Mouse (Mus musculus): ENCODE results near the gene Mrpl22. TPM values are rescaled to one million over a fixed set of nuclear protein-coding genes. Genes with fewer than 3 reads are reported as not detected.

Gene Mrpl22
- 120 and 134 TPM in 2 replicates for polyA plus RNA-seq (2015; fragmentation: Nextera tagmentation; extraction: Ambion mirVana)

GRCm38 (mm10) chr11:58171459-58172091 lies at the start of gene Mrpl22:
TSS of gene Mrpl22 (plus strand) at chr11:58171661.

GRCm38 (mm10) chr11:58168167-58168915 lies 3.1 kb upstream of the Mrpl22 start, which contains the start of gene Gemin5:
TSS of gene Gemin5 (minus strand) at chr11:58168539.

DNA sequence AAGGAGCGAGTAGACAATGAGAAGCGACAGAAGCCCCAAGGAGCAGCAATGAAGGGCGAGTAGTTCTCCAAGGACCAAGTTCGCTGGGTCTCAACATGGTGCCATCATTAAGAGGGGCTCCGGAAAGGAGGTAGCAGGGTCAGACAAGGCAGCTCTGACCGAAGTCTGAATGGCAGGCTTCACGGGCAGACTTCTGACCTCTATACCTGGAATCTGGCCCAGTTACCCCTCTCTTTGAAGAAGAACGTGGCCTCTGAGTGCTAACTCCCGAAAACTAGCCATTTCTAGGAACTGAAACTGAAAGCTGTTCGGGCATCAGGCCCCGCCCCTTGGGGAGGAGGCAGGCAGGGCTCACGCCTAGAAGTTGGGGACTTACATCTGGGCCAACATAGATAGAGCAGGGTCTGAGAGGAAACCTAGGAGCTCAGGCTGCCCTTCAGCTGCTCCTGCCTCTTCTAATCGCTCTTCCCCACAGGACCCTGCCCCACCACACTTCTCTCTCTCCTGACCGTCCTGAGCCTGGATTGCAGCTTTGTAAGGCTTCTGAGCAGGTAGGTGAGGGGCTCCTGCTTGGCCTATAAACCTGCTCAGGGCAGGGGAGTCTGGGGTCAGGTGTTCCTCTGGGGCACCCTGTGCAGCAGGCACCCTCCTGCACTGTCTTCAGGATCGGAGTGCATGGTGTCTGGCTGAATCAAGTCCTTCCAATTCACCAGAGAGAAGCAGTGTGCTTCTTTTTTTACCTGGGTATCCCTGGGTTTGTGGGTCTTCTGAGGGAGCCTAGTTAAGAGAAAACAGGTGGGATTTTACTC lies 28.0 kb downstream of the Mrpl22 start, which contains the start of the genes Igtp and Irgm2:
Gene Igtp, plus strand, starts transcription at position 328 of the 809 bp plus-strand sequence.
Gene Irgm2, plus strand, starts transcription at position 390 of the 809 bp plus-strand sequence.

Other genes starting within 250 kb of the Mrpl22 start
- 10.5 TPM in 2 replicates for gene Larp1, start 162.6 kb upstream of the Mrpl22 start, polyA plus RNA-seq (2015; fragmentation: Nextera tagmentation; extraction: Ambion mirVana)
- gene Gm12248, start 78.5 kb upstream of the Mrpl22 start, polyA plus RNA-seq (2015; fragmentation: Nextera tagmentation; extraction: Ambion mirVana): not detected in 2 replicates
- gene Cnot8, start 67.5 kb upstream of the Mrpl22 start, polyA plus RNA-seq (2015; fragmentation: Nextera tagmentation; extraction: Ambion mirVana): 60.8 and 63.5 TPM in 2 replicates
- 5.8 and 6.5 TPM in 2 replicates for gene Gemin5, start 3.1 kb upstream of the Mrpl22 start, polyA plus RNA-seq (2015; fragmentation: Nextera tagmentation; extraction: Ambion mirVana)
- 23.1 and 27.3 TPM in 2 replicates for gene Igtp, start 27.9 kb downstream of the Mrpl22 start, polyA plus RNA-seq (2015; fragmentation: Nextera tagmentation; extraction: Ambion mirVana)
- gene Irgm2, start 28.0 kb downstream of the Mrpl22 start, polyA plus RNA-seq (2015; fragmentation: Nextera tagmentation; extraction: Ambion mirVana): 13.6 and 14.4 TPM in 2 replicates
- 0.61 TPM in 1 of 2 replicates, not detected in the other for gene 4930438A08Rik, start 103.1 kb downstream of the Mrpl22 start, polyA plus RNA-seq (2015; fragmentation: Nextera tagmentation; extraction: Ambion mirVana)
- gene Zfp692, start 135.4 kb downstream of the Mrpl22 start, polyA plus RNA-seq (2015; fragmentation: Nextera tagmentation; extraction: Ambion mirVana): 5.2 and 6.3 TPM in 2 replicates
- 35.6 and 39.3 TPM in 2 replicates for gene Zfp672, start 158.7 kb downstream of the Mrpl22 start, polyA plus RNA-seq (2015; fragmentation: Nextera tagmentation; extraction: Ambion mirVana)
- 23.7 and 24.0 TPM in 2 replicates for gene Sh3bp5l, start 159.1 kb downstream of the Mrpl22 start, polyA plus RNA-seq (2015; fragmentation: Nextera tagmentation; extraction: Ambion mirVana)
- gene Lypd8, start 207.4 kb downstream of the Mrpl22 start, polyA plus RNA-seq (2015; fragmentation: Nextera tagmentation; extraction: Ambion mirVana): not detected in 2 replicates
- not detected in 2 replicates for gene 1810065E05Rik, start 249.4 kb downstream of the Mrpl22 start, polyA plus RNA-seq (2015; fragmentation: Nextera tagmentation; extraction: Ambion mirVana)

Measured in skeletal muscle tissue, postnatal 0 days (tissue).